Mouse (Mus musculus) forebrain, embryonic 16.5 days (tissue): ENCODE data around the gene Zfp853. TPM values are rescaled to one million over a fixed set of nuclear protein-coding genes. Genes with fewer than 3 reads are reported as not detected.

Source experiments
- ATAC-seq: fragments of 200-750 bp; cut with Nextera tagmentation; 2 replicates; pipeline ENCODE4 v1.8.0; 2017; ENCODE audit warnings: mild to moderate bottlenecking, moderate library complexity
- H3K27ac ChIP-seq: fragments of 300-500 bp; sonication (generic); 2 replicates; pipeline ENCODE4 v1.5.1; 2014; ENCODE audit warnings: low read length, control low read depth
- H3K27me3 ChIP-seq: fragments of 300-500 bp; sonication (generic); replicated peaks from 2 replicates; pipeline ENCODE4 v1.6.1; 2014; ENCODE audit warnings: low read length; ENCODE audit not compliant: control insufficient read depth, insufficient read depth
- H3K36me3 ChIP-seq: fragments of 300-500 bp; sonication (generic); 2 replicates; pipeline ENCODE4 v1.6.1; 2014; ENCODE audit not compliant: control insufficient read depth, insufficient read depth
- H3K4me1 ChIP-seq: fragments of 300-500 bp; sonication (generic); replicated peaks from 2 replicates; pipeline ENCODE4 v1.6.1; 2014; ENCODE audit warnings: low read length; ENCODE audit not compliant: control insufficient read depth, insufficient read depth
- H3K4me2 ChIP-seq: fragments of 300-500 bp; sonication (generic); 2 replicates; pipeline ENCODE4 v1.6.1; 2014; ENCODE audit warnings: mild to moderate bottlenecking, low read length, control low read depth
- H3K4me3 ChIP-seq: fragments of 300-500 bp; sonication (generic); replicated peaks from 2 replicates; pipeline ENCODE4 v1.5.1; 2014; ENCODE audit warnings: mild to moderate bottlenecking, low read length, control low read depth
- H3K9ac ChIP-seq: fragments of 300-500 bp; sonication (generic); replicated peaks from 2 replicates; pipeline ENCODE4 v1.6.1; 2014; ENCODE audit warnings: low read depth, low read length, control low read depth
- H3K9me3 ChIP-seq: fragments of 300-500 bp; sonication (generic); 2 replicates; pipeline ENCODE4 v1.6.1; 2016; ENCODE audit warnings: low read length; ENCODE audit not compliant: control insufficient read depth
- WGBS: fragments of 180-500 bp; shearing (Covaris S2); extraction: QIAGEN DNeasy Blood & Tissue Kit; methylation state at CpG from one replicate; pipeline ENCODE4 v1.1.7; 2014; 5-methylcytosine and 5-hydroxymethylcytosine counted together
- polyA plus RNA-seq: library from polyadenylated mRNA; unstranded; fragments of >200 nt; fragmentation: Nextera tagmentation; extraction: Ambion mirVana; gene quantifications from 2 replicates; pipeline ENCODE4 v1.2.1, GENCODE M21; 2015

Zfp853 gene
- polyA plus RNA-seq: 0.13 TPM in 1 of 2 replicates, not detected in the other

- Histone ChIP-seq H3K4me1 (peaks cover 9% of the 10 kb centered on the region), H3K4me2 (peak within 1 kb of the TSS; percentile 62), H3K4me3 (peak within 1 kb of the TSS; percentile 42), H3K36me3 (no peaks in the 10 kb centered on the region), H3K9ac (peak within 1 kb of the TSS; percentile 56), H3K27me3 (peaks cover 38% of the 10 kb centered on the region), H3K27ac (no peak within 1 kb of the TSS), H3K9me3 (no peaks in the 10 kb centered on the region)
- WGBS: 3% methylated on average over 38 of the region's 38 CpGs
- ATAC-seq: no peak
Observed at GRCm38 (mm10) chr5:143293404-143293803, at the start of gene Zfp853. Gene Zfp853, minus strand, starts transcription at chr5:143293623.

GRCm38 (mm10) chr5:143339603-143340002 is 46.2 kb upstream of the Zfp853 start:
- Histone ChIP-seq H3K27ac (no peak overlapping the region), H3K36me3 (no peaks in the 10 kb centered on the region), H3K9ac (no peak overlapping the region), H3K4me3 (no peak overlapping the region), H3K27me3 (no peaks in the 10 kb centered on the region), H3K4me1 (no peaks in the 10 kb centered on the region), H3K9me3 (peaks cover 7% of the 10 kb centered on the region; the same call in 1 of the 2 replicates), H3K4me2 (no peak overlapping the region)
- 57% methylated on average over 6 of the region's 6 CpGs for WGBS
- ATAC-seq: no peak

GRCm38 (mm10) chr5:143336559-143336958 is 43.1 kb upstream of the Zfp853 start:
- Histone ChIP-seq H3K27me3 (no peaks in the 10 kb centered on the region), H3K27ac (no peak overlapping the region), H3K9ac (no peak overlapping the region), H3K4me3 (no peak overlapping the region), H3K4me2 (no peak overlapping the region), H3K4me1 (no peaks in the 10 kb centered on the region), H3K36me3 (no peaks in the 10 kb centered on the region), H3K9me3 (no peaks in the 10 kb centered on the region)
- ATAC-seq: no peak
- WGBS: 67% methylated on average over 6 of the region's 6 CpGs

GRCm38 (mm10) chr5:143335089-143335460 is 41.7 kb upstream of the Zfp853 start:
- H3K4me1 ChIP-seq: peaks cover under 1% of the 10 kb centered on the region; the same call in 1 of the 2 replicates
- no peak for ATAC-seq
- no peak overlapping the region for H3K4me2 ChIP-seq
- H3K4me3 ChIP-seq: no peak overlapping the region
- H3K27me3 ChIP-seq: no peaks in the 10 kb centered on the region
- no peaks in the 10 kb centered on the region for H3K9me3 ChIP-seq
- WGBS: 80% methylated on average over 7 of the region's 7 CpGs
- H3K36me3 ChIP-seq: no peaks in the 10 kb centered on the region
- no peak overlapping the region for H3K27ac ChIP-seq
- no peak overlapping the region for H3K9ac ChIP-seq

GRCm38 (mm10) chr5:143334418-143335088 is 41.1 kb upstream of the Zfp853 start:
- no peak overlapping the region for H3K9ac ChIP-seq
- WGBS: 72% methylated on average over 14 of the region's 14 CpGs
- no peak overlapping the region for H3K4me2 ChIP-seq
- H3K27me3 ChIP-seq: no peaks in the 10 kb centered on the region
- H3K4me1 ChIP-seq: peaks cover 6% of the 10 kb centered on the region
- H3K36me3 ChIP-seq: no peaks in the 10 kb centered on the region
- no peak overlapping the region for H3K4me3 ChIP-seq
- H3K9me3 ChIP-seq: no peaks in the 10 kb centered on the region
- H3K27ac ChIP-seq: no peak overlapping the region
- no peak for ATAC-seq

GRCm38 (mm10) chr5:143333872-143334271 is 40.4 kb upstream of the Zfp853 start:
- Histone ChIP-seq H3K9me3 (no peaks in the 10 kb centered on the region), H3K27me3 (no peaks in the 10 kb centered on the region), H3K4me1 (peaks cover 6% of the 10 kb centered on the region), H3K4me2 (no peak overlapping the region), H3K9ac (no peak overlapping the region), H3K27ac (no peak overlapping the region), H3K4me3 (no peak overlapping the region), H3K36me3 (no peaks in the 10 kb centered on the region)
- WGBS: 15% methylated on average over 5 of the region's 5 CpGs
- ATAC-seq: no peak

GRCm38 (mm10) chr5:143328690-143329495 is 35.5 kb upstream of the Zfp853 start, which contains the start of gene Zdhhc4:
Gene Zdhhc4, minus strand, starts transcription at chr5:143329256.
- Histone ChIP-seq H3K4me3 (peak within 1 kb of the TSS; percentile 95), H3K27me3 (no peaks in the 10 kb centered on the region), H3K4me2 (peak within 1 kb of the TSS; percentile 94), H3K9ac (peak within 1 kb of the TSS; percentile 88), H3K36me3 (peaks cover 10% of the 10 kb centered on the region; the same call in 1 of the 2 replicates), H3K9me3 (no peaks in the 10 kb centered on the region), H3K27ac (peak within 1 kb of the TSS; percentile 81), H3K4me1 (peaks cover 16% of the 10 kb centered on the region)
- ATAC-seq: peak; percentile 84
- WGBS: under 1% methylated on average over 57 of the region's 57 CpGs

- Histone ChIP-seq H3K4me2 (no peak overlapping the region), H3K4me1 (peaks cover 20% of the 10 kb centered on the region), H3K4me3 (no peak overlapping the region), H3K27ac (no peak overlapping the region), H3K9ac (no peak overlapping the region), H3K9me3 (no peaks in the 10 kb centered on the region), H3K36me3 (peaks cover 12% of the 10 kb centered on the region), H3K27me3 (no peaks in the 10 kb centered on the region)
- no peak for ATAC-seq
- 89% methylated on average over 8 of the region's 8 CpGs for WGBS
Observed at GRCm38 (mm10) chr5:143317288-143317610, 23.8 kb upstream of the Zfp853 start.

GRCm38 (mm10) chr5:143316605-143317287 is 23.3 kb upstream of the Zfp853 start:
- ATAC-seq: no peak
- WGBS: 87% methylated on average over 5 of the region's 5 CpGs
- H3K4me3 ChIP-seq: no peak overlapping the region

More at GRCm38 (mm10) chr5:143316605-143317287, 23.3 kb upstream of the Zfp853 start:
- Histone ChIP-seq H3K4me2 (no peak overlapping the region), H3K27ac (no peak overlapping the region), H3K36me3 (peaks cover 12% of the 10 kb centered on the region), H3K4me1 (peaks cover 23% of the 10 kb centered on the region), H3K27me3 (no peaks in the 10 kb centered on the region), H3K9me3 (no peaks in the 10 kb centered on the region), H3K9ac (no peak overlapping the region)
